Mouse (Mus musculus) T-cell, adult 2 months (primary cell): ENCODE results near the gene Csmd2.

Experiments
- DNase-seq: peaks from one replicate; pipeline ENCODE4 v3.0.0; 2022; ENCODE audit warnings: low spot score

Csmd2 gene

DNA sequence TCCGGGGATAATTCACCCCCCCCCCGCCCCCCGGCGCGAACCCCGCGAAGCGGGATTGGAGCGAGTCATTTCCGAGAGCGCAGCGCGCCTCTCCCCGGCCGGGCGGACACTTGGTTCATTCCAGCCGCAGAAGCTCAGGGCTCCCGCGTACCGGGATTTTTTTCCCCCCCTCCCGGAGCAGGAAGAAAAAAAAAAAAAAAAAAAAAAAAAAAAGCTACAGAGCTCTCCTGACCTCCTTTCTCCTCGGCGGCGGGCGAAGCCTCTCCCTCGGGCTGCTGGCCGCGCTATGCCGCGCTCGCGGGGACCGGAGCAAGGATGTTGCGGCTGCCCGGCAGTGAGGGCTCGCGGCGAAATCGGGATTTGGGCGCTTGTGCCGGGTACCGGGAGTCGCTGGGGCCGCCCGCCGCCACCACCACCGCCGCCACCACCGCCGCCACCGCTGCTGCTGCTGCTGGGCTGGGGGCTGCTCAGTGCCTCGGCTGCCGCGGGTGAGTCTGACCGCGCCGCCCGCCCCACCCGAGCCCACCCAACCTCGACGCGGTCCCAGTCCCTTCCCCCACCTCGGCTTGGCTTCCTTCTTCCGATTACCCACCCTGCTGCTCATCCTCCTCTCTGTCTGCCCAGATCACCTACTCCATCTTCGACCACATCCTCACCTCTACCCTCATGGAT, at the start of gene Csmd2:
Gene Csmd2, plus strand, starts transcription at position 74 of the 672 bp plus-strand sequence.
- no peak for DNase-seq

DNA sequence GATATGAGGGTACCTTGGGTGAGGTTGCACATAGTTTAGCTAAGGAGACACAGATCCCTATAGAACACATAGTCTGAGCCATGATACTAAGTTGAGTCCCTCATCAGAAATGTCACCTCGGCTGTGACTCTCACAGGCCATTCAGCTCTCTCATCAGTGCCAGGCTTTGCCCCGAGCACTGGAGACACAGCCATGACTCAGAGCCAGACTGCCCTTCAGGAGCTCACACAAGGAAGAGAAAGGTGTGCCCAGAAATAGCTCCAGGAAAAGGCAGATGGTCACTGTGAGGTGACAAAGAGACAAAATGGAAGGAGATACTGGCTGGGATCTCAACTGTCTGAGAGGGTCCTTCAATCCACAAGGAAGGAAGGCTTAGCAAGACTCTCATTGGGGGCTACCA, 40.0 kb upstream of the Csmd2 start:
- DNase-seq, result no peak

DNA sequence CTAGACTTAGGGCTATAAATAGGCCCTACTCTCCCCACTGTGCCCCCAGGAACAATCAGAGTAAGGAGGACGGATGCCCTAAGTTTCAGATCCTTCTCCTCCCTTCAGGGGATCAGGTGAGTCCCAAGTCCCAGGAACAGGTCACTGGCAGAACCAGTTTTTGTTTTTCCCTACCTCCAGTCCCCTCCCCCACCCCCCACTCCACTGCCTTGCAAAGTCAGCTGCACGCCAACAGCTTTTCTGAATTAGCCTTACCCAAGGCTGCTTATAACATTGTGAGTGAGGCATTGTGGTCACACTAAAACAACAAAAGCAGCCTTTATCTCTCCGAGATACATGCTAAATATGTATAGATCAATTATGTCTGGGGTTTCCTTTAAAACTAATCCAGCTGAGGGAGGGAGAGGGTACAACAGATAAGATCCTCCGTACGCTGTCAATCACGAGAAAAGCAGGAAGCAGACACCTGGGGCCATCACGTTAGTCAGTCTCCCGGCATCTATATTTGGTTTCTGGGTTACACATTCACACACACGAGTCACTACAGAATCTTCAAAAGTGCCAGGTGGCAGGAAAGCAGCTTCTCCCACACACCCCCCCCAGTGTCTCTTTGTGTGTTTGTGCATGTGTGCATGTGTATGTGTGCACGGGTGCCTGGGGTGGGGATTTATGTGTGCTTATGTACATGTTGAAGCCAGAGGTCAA, 34.5 kb upstream of the Csmd2 start:
- DNase-seq, result no peak

DNA sequence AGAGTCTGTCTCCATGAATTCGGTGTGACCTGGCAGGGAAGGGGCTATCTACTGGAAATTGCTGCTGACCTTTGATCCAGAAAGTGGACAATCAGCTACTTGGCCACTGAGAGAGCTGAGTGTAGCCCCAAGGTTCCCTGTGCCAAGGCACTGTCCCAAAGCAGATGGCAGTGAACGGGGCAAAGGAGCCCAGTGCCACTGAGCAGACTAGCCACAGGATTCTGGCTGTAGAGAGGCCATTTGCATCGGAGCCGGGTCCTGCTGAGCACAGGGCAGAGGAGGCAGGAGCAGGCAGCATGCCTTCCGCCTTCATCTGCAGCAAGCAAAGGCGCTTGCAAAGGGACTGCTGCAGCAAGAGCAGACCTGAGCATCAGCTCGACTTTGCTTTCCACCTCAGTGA, 18.6 kb upstream of the Csmd2 start:
- no peak for DNase-seq

DNA sequence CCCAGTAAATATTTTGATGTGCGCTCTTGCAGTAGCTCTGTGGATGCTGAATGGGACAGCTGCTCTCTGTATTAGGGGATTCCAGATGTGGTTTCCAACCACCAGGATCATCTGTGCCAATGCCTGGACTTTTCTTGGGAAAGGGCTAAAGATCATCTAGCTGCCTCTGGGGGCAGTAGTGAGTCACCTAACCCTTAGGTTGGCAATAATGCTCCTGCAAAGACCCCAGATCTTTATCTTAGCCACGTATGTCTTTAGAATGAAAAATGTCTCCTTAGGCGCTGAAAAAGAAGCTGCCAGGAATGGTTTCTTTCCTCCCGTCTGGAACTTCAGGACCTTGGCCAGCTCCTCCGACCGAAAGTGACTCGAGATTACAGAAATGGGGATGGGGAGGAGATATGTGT, 17.6 kb upstream of the Csmd2 start:
- no peak for DNase-seq

DNA sequence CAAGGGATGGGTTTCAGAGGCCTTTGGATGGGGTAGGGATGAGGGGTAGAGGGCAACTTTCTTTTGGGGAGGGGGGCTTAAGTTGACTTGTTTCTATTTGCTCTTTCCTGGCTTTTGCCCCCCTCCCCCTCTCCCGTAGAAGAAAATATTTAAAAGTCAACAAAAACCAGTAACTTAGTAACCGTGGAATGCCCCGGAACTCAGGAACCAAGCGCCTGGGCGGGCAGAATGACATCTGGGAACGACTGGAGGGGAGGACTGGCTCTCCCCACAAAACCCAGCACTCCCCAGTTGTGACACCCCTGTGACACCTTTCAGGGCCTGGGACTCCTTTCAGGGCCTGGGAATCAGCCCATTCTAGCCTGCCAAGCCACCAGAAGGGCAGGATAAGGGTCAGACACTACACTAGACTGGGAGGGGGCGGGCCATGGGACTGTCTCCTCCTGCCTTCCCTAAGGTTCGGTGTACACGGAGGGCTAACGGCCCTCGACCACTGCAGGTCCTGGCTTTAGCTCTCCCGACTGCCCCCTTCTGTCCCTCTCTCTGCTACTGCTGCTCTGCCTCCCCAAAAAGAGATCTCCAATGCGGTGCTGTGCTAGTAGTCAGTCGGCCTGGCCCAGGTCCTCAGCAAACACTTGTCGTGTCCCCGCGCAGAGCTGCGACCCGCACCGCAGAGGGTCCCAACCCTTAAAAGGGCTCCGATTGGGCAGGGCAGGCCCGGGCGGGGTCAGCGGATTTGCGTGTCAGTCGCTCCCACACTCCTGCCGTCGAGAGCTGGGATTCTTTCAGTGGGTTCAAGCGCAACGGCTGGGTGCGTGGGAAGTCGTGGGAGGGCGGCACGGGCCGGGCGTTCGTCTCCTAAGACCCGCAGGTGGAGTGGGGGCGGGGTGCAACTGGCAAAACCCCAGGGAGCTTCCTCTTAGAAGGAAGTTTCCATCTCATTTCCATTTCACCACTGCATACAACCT, 16.5 kb upstream of the Csmd2 start, which contains the start of gene CK137956:
Gene CK137956, minus strand, starts transcription at position 51 of the 968 bp plus-strand sequence.
- DNase-seq, result no peak

DNA sequence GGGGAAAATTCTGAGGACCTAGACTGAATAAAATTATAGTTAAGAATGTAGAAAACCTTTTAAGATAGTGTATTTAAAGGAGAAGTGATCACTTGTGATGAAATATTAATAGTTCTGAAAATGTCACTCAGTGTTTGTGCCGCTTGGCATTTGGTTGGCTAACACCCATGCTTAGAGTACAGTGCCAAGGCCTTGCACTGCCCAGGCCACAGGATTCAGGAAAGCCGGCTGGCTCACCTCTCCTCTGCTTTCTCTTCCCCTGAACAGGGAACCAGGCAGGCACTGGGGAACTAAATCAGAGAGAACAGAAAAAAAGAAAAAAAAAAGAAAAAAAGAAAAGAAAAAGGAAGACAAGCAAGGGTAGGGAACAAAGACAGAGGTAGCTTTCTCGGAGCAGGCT, 14.7 kb upstream of the Csmd2 start:
- no peak for DNase-seq

DNA sequence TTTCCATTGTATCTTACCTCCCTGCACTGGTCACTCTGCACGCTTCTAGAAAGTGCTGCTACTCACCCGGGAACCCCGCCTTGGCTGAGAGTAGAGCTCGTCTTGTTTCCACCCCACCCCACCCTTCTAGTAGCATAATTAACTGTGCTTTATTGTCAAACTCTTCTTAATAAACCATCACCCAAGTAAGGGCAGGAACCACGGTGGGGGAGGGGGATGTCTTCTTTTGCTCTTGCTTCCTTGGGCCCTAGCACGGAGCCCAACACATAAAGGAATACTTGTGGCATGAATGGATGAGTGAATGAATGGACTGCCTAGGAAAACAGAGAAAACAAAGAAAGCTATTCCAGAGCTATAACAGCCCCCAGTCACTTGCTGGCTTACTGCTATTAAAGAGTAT, 6.5 kb upstream of the Csmd2 start:
- no peak for DNase-seq

DNA sequence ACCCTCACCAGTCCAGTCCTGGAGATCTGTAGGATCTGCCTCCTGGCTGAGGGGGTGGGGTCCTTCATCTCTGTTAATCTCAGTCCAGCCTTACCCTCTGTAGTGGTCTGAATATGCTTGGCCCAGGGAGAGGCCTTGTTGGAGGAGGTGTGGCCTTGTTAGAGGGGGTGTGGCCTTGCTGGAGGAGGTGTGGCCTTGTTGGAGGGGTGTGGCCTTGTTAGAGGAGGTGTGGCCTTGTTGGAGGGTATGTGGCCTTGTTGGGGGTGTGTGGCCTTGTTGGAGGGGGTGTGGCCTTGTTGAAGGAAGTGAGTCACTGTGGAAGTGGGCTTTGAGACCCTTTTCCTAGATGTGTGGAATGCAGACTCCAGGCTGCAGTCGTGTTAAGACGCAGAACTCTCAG, 3.2 kb upstream of the Csmd2 start:
- DNase-seq, result no peak

DNA sequence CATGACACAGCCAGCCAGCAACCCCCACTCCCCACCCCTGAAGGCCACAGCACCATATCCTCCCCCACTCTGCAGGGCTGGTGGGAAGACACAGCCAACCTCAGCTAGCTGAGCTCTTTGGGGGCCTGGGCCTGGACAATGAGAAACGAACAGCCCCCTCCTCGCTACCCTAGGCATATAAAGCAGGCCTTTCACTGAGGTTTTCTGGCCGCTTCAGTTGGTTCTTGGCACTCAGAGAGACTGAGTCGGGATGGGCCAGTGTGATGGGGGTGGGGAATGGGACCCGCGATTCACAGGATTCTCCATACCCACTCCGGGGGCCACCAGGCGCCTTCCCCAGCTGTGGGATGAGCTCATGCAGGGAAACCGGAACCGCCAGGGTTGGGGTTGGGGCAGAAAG, 1.8 kb upstream of the Csmd2 start:
- no peak for DNase-seq

DNA sequence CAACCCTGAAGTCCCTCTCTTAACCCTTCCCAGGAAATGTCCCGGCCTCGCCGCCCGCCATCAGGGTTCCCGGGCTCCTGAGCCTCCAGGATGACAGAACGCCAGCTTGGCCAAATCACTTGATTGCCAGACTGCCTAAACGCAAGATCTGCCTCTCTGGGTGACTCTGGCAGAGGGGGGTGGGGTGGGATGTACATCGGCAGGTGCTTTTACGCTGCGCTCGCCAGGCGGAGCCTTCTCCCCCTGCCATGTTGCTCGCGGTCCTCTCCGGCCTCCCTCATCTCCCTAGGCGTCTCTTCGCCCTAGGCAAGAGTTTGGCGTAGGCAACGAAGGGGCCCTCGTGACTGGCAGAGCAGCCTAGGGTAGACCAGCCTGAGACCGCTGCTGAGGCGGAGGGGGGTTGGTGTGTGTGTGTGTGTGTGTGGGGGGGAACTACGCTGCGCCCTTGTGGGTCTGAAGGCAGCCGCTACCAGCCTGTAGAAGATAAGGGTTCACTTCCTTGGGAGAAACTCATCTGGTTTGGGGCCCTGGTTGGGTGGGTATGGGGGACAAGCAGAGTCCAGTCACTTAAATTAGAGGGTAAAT, 1.1 kb upstream of the Csmd2 start:
- no peak for DNase-seq

DNA sequence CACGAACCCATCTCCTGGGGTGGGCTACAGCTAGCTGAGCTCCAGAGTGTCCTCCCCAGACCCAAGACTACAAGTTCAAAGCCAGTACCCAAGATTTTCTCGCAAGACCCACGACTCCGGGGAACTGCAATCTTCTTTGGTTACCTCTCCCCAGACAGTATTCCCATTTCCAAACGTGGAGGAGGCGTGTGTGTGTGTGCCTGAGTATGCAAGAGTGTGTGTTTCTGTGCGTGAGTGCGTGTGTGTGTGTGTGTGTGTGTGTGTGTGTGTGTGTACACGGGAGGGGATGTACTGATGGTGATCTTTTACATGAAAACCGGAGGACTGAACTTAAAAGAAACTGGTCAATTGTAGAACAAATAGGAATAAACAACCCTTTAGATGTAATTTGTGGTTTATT, 387 bp upstream of the Csmd2 start:
- no peak for DNase-seq

DNA sequence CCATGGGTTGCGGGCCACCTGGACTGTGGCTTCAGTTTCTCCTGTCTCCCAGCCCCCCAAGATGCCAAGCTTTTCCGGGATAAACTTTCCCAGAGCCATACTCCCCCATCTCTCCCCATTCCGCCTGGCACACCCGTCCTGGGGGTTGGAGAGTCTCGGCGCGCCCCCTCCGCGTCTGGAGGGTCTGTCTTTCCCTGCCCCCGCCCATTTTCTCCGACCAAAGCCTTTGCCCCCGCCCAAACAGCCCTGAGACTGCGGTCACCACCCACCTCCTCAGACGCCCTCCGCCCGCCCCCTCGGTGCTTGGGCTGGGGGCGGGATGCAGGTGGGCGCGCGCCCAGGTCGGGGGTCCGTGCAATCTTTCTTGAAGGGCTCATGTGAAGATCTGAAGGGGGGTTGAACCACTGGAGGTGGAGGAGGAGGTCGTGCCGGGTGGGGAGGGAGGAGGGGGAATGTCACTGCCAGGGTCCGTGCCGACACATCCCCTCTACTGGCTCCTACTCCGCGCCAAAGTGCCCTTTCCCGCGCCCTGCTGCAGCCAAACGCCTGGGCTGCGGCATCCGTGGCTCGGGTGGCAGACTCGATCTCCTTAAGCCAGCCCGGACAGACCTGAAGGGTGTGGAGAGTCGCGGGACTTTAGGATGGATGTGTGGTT, 996 bp downstream of the Csmd2 start:
- DNase-seq, result no peak

DNA sequence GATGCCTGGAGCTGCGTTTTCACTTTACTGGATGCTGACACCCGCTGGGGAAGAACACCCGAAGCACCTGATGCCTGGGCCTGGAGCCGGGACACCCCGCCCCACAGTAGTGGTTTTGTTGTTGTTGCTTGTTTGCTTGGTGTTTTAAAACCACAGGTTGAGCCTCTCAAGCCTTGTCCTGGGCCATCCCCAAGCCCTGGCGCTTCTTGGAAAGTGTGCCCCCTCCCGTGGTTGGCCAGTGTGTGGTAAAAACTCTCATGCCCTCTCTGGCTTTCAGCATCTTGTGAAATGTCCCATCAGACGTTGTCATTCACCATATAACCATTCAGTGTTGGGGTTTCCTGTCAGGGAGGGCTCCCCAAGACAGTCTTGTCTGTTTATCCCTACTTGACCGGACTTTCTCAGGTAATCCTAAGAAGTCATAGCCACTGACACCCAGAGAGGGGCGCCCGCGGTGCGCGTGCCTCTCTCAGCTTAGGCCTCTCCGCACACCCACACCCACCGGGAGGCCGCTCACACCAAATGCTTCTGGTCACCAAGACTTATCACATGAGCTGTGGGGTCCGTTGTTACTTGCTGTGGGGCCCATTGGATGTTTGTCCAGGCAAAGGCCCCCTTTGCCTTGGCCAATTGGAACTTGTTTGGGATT, 1.8 kb downstream of the Csmd2 start:
- DNase-seq, result no peak

DNA sequence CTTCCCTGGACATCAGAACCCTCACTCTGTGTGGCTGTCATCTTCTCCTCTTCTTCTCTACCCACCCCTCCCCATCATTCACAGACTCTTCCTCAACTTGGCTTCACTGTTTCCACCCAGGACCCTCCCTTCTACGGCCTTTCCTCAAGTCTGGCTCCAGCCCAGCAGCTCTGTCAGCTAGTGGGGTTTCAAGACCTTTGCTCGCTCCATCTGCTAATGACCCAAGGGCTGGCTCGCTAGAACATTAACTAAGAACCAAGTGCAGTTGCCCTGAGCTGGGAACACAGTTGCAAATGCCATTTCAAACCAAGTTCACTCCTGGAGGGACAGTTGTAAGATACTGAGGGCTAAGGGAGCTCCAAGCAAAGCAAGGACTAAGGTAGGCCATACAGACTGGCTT, 11.6 kb downstream of the Csmd2 start:
- DNase-seq, result no peak

DNA sequence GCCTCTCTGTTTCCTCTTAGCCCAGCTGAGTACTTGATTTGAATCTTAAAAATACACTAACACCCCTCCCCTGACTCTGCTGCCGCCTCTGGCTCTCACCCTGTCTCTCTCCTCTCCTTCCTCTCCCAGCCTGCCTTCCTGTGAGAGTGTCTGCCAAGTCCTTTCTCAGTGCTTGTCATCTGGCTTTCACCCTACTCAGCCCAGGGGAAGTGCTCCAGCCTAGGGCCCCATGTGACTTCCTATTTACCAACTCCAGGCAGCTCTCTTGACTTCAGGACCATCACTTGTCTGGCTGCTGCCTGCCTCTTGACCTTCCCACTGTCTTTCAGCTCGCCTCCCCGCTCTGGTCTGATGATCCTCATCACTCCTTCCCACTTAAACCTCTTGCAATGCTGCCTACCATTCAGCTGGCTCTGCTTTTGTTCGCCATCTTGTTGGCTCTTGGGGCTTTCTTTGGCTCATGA, 15.0 kb downstream of the Csmd2 start:
- DNase-seq, result no peak

DNA sequence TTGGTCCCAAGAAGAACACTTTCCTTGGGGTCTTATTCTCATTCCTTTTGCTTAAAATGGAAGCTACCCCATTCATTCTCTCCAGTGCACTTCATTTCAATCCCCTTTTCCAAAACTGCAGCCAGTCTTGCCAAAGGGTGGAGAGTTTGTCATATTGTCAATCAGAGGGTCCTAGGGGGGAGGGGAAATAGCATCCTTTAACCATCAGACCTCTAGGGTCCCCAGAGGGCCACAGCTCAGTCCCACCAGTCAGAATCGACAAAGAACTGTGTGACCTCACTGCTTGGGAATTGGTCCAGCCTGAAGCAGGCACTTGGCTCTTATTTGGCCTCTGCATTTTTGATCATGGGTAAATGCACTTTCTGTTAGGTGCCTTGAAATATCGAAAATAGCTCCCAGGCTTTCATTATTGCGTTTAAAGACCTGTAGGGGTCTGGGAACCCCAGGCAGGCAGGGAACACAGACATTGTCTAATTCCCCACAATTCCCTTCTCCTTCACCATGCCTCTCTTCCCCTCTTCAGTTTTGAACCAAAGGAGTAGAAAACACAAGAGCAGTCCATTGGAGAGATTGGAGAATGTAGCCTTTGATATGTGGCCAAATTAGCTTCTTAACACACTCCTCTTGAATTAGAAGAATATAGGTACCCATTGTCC, 17.3 kb downstream of the Csmd2 start:
- no peak for DNase-seq

DNA sequence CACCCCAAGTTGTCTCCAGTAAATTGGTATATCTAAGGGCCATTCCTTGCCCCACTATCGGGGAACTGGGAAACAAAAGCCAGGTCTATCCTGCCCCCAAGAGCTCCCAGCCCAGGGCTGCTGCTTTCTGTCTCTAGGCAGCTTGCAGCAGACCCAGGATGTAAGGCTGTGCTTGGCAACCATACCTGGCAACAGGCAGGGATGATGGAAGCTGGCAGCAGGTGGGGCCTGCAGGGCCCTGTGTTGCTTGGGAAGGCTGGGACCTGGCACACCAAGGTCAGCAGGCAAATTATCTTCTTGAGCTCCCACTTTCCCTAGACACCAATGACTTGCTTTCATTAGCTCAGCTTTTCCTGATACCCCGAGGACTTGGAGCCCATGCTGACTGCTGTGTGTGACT, 31.8 kb downstream of the Csmd2 start:
- DNase-seq, result no peak

DNA sequence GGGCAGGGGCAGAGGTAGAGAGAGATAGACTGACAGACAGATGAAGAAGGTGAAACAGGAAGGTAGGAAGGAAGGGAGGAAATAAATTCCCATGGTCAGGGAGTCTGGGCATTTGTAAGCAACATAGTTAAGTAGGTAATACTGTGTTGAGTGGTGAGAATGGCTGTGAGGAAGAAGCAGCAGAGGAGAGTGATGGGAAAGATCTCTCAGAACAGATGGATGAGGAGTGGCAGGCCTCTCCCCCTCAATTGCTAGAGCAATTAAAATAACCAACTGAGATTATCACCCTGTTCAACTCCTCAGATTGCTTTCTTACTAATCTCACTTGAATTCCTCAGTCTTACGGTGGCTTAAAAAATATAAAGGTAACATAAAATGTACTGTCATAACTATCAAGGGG, 40.6 kb downstream of the Csmd2 start:
- DNase-seq, result no peak

DNA sequence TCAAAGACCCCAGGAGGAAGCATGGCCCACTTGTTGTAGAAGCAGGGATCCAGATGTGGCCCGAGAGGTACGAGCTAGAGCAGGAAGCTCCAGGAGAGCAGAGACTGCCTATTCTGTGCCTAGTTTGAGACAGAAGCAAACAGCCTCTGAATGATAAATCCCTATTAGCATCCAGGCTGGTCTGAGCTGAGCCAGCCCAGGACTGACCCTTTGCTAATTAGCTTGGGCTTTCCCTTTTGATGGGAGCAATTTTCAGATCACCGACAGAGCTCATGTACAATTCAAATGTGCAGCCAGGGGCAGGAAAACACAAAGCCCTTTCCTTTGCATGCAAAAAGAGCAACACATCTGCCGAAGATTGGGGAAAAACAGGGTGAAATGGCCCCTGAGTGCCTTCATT, 54.2 kb downstream of the Csmd2 start:
- DNase-seq, result no peak

DNA sequence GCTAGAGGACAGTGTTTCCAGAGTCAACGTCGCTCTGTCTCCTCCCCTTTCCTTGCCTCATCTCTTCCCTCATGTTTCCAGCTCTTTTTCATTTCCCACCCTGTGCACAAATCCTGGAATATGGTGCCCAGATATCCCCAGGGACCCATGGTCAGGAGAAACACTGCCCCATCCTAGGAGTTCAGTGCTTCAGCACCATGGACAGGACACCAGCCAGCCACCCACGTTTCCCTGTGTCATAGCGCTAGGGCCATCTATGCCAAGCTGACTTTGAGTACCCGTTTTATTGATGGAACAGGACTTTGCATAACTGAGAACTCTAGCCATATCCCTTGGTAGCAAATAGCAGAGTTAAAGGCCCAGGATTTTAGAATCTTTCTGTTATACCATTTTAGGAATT, 55.0 kb downstream of the Csmd2 start:
- DNase-seq, result no peak
